Mouse (Mus musculus): ENCODE measurements at regions not wholly inside any gene's neighbourhood (a gene's known extent, or its start where the extent isn't known, plus 50 kb on each side); places are given as distances from the start of the nearest gene placed in this dataset.

- intact Hi-C loops (cut with DNase I), result no loop called here
Observed at GRCm38 (mm10) chr1:163561016-163561415, 157.5 kb upstream of the Gorab start.

DNA sequence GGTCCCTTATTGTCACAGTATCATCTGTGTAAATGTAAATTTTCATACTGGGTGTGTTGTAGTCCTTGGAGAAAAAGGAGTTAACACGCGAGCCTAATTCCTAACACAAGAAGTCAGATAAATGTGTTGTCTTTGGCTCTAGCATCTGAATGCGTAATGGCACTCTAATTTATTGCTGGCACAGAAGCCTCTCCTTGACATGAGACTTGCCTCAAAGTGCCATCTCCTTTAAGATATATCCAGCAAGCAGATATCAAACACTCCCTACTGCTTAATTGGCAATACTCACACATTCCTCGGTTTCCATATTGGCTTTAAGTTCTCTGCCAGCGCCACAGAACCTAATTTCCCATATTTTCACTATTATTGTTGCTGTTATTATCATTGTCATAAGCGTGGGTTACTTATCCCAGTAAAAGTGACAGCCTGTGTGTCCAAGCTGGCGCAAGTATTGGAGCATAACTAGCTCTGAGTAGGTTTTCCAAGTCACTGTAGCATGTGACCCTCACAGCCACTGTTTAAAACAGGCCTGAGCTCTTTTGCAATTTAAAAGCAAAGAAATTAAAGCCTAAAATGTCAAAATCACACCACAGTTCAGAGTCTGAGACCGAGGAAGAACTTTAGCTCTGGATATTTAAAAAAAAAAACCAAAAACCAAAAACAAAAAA is 156.9 kb upstream of the Gorab start:
- DNase-seq (ENCODE audit: low spot score in 2 of 2), result no peak
- intact Hi-C loops (cut with DNase I), result no loop called here

More at GRCm38 (mm10) chr1:163561016-163561415, 157.5 kb upstream of the Gorab start:
- no peak for DNase-seq (ENCODE audit: low spot score in 2 of 2)

- no peak for DNase-seq (ENCODE audit: low spot score in 2 of 2)
- intact Hi-C loops (cut with DNase I), result no loop called here
Observed at GRCm38 (mm10) chr1:163557875-163558274, 154.4 kb upstream of the Gorab start.

DNA sequence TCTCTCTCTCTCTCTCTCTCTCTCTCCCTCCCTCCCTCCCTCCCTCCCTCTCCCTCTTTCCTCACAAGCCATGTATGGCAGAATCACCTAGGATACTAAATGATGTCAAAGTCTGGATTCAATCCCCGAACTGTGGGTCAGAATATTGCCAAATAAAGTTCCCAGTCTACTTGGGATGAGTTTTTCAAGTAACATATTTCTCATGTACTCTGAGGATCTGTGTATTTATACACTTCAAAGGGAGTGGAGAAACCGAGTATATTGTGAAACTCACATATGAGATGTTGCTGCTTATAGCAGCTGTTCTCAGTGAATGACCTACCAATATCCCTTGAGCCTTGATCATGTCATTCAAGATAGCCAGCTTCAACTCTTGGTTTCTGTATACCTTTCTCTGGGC is 151.7 kb upstream of the Gorab start:
- DNase-seq (ENCODE audit: low spot score in 2 of 2), result no peak
- intact Hi-C loops (cut with DNase I), result no loop called here

GRCm38 (mm10) chr1:163538776-163539492 is 135.5 kb upstream of the Gorab start:
- DNase-seq (ENCODE audit: low spot score in 2 of 2), result no peak
- intact Hi-C loops (cut with DNase I), result no loop called here

GRCm38 (mm10) chr1:163530563-163530962 is 127.1 kb upstream of the Gorab start:
- no peak for DNase-seq (ENCODE audit: low spot score in 2 of 2)
- intact Hi-C loops (cut with DNase I), result no loop called here

- no peak for DNase-seq (ENCODE audit: low spot score in 2 of 2)
- intact Hi-C loops (cut with DNase I), result no loop called here
Observed at GRCm38 (mm10) chr1:163517966-163518365, 114.5 kb upstream of the Gorab start.

DNA sequence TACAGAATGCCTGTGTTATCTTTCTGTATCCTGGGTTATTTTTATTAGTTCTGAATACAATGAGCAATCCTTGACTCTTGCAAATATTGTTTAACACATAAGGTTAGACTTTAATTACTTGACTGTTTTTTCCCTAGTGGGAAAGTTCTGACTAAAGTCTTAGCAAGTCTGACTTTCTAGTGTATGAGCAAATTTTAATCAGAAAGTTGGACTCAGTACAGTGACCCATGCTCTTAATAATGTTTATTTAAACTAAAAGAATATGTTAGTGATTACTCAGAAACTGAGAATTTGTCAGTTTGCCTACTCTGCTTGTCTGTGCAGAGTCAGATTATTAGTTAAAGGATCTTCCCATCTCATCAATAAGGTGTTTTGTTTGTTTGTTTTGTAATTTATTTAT is 109.4 kb upstream of the Gorab start:
- intact Hi-C loops (cut with DNase I), result no loop called here
- DNase-seq (ENCODE audit: low spot score in 2 of 2), result no peak

- intact Hi-C loops (cut with DNase I), result no loop called here
Observed at GRCm38 (mm10) chr1:163512008-163512407, 108.5 kb upstream of the Gorab start.

DNA sequence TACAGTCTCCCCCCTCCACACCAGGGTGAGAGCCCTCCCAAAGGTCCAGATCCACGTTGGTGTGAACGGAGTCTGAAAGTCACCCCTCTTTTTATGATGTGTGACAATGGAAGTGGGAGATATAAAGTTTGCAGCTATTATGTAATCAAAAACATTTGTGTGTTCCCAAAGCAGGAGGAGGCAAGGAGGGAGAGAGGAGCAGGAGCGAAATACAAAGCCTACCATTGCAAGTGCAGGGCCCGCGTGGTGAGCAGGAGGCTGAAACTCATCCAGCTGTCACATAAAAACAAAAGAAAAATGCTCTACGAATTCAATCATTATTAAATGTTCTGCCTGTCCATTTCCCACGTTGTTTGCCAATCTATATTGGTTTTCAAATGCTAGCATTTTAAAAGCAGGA is 101.6 kb upstream of the Gorab start:
- DNase-seq (ENCODE audit: low spot score in 2 of 2), result no peak
- intact Hi-C loops (cut with DNase I), result no loop called here

More at GRCm38 (mm10) chr1:163512008-163512407, 108.5 kb upstream of the Gorab start:
- no peak for DNase-seq (ENCODE audit: low spot score in 2 of 2)

GRCm38 (mm10) chr1:163502557-163502956 is 99.1 kb upstream of the Gorab start:
- intact Hi-C loops (cut with DNase I), result no loop called here
- no peak for DNase-seq (ENCODE audit: low spot score in 2 of 2)

- intact Hi-C loops (cut with DNase I), result no loop called here
- DNase-seq (ENCODE audit: low spot score in 2 of 2), result no peak
Observed at GRCm38 (mm10) chr1:163498398-163498958, 95.0 kb upstream of the Gorab start.

GRCm38 (mm10) chr1:163496416-163496815 is 92.9 kb upstream of the Gorab start:
- no peak for DNase-seq (ENCODE audit: low spot score in 2 of 2)
- intact Hi-C loops (cut with DNase I), result no loop called here

GRCm38 (mm10) chr1:163488532-163488931 is 85.1 kb upstream of the Gorab start:
- intact Hi-C loops (cut with DNase I), result no loop called here
- no peak for DNase-seq (ENCODE audit: low spot score in 2 of 2)

- intact Hi-C loops (cut with DNase I), result no loop called here
- no peak for DNase-seq (ENCODE audit: low spot score in 2 of 2)
Observed at GRCm38 (mm10) chr1:163488109-163488508, 84.6 kb upstream of the Gorab start.

DNA sequence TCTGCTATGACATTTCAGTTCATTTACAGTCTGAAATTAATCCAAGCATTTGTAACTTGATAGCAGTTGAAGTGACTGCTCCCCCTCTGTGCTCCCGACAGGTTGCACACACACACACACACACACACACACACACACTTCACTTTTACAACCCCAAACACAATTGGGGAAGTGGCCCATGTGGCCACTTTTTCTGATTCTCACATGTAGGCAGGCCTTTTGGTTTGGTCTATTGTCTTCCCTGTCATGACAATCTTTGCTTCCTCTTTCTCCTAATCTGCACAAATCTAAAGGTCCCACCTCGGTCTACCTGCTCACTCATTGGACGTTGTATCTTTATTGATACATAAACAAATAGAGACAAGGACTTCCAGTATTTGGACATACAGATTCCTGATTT is 79.6 kb upstream of the Gorab start:
- DNase-seq (ENCODE audit: low spot score in 2 of 2), result no peak
- intact Hi-C loops (cut with DNase I), result no loop called here

DNA sequence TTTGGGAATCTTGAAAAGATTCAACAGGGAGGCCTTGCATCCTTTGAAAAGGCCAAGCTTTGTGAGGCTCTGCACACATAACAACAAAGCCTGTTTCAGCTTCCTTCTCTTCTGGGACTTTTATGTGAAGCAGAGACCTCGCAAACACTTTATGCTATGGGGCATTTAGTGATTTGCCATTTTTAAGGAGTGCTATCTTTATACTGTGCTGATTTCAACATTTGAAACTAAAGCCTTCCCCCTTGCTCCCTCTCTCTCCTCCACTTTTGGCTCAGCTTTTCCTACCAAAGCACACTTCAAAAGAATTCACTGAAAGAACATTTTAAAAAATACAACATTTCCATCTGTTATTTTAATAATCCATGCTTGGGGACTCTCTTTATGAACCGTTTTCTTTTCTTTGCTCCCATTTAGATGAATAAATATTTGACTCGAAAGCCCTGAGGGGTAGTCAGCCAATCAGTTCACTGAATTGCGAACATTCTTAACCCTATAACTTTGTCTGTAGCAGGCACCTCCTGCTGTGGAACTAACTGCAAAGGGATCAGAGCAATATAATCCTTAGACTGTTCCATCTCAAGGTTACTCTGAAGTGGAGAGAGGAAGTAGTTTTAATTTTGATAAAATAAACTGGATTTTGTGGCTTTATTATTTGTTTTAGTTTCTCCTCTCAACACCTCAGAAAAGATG is 74.2 kb upstream of the Gorab start:
- DNase-seq (ENCODE audit: low spot score in 2 of 2), result no peak
- intact Hi-C loops (cut with DNase I), result no loop called here

GRCm38 (mm10) chr1:163461194-163461593 is 57.7 kb upstream of the Gorab start:
- intact Hi-C loops (cut with DNase I), result no loop called here
- no peak for DNase-seq (ENCODE audit: low spot score in 2 of 2)

DNA sequence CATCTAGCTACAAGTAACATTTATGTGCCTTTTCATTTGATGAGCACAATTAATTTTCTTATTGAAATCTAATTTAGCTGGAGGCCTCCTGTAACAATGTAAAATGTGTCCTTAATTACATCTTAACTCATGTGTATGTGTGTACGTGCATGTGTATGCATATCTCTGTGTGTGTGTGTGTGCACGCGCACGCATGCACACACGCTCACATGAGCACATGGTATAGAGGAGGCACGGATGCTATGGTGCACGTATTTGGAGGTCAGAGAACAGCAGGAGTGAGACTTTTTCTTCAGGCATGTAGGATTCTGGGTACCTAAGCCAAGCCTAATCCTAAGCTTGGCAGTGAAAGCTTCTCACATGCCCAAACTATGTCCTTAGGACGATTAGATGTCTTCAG is 52.9 kb upstream of the Gorab start:
- no peak for DNase-seq (ENCODE audit: low spot score in 2 of 2)

More for the DNA sequence above, 52.9 kb upstream of the Gorab start:
- intact Hi-C loops (cut with DNase I), result no loop called here

Measured in left cerebral cortex, postnatal 14 days (tissue).